Mouse (Mus musculus) ES-E14 (cell line): ENCODE data around the gene Mdm1. TPM values are rescaled to one million over a fixed set of nuclear protein-coding genes. Genes with fewer than 3 reads are reported as not detected.

Experiments used
- DNase-seq: peaks from one replicate; pipeline ENCODE4 v3.0.0-alpha.2; 2013; ENCODE audit warnings: low read depth, low spot score
- H3K27ac ChIP-seq: 2 replicates; pipeline ENCODE4 v1.5.1; 2012; ENCODE audit warnings: low read depth, mild to moderate bottlenecking, low read length, moderate library complexity, mixed read lengths; ENCODE audit not compliant: poor library complexity, insufficient read depth, severe bottlenecking
- H3K36me3 ChIP-seq: 2 replicates; pipeline ENCODE4 v1.6.1; 2012; ENCODE audit warnings: mild to moderate bottlenecking, low read length, moderate library complexity, mixed read lengths; ENCODE audit not compliant: control insufficient read depth, poor library complexity, insufficient read depth, severe bottlenecking
- H3K4me1 ChIP-seq, 2 experiments: fragments of 150-350 bp in 1 of 2; sonication (generic) in 1 of 2; 2 replicates each; pipeline ENCODE4 v1.6.1; 2012; ENCODE audit warnings: low read length in 2 of 2, mild to moderate bottlenecking in 1 of 2, mixed read lengths in 1 of 2; ENCODE audit not compliant: control insufficient read depth in 2 of 2, insufficient read depth in 2 of 2, poor library complexity in 1 of 2
- H3K4me3 ChIP-seq, 2 experiments: fragments of 150-350 bp in 1 of 2; sonication (generic) in 1 of 2; 2 replicates each; pipeline ENCODE4 v1.5.1; 2012; ENCODE audit warnings: low read length in 2 of 2, low read depth in 1 of 2, mild to moderate bottlenecking in 1 of 2, mixed read lengths in 1 of 2; ENCODE audit not compliant: insufficient read depth in 1 of 2, poor library complexity in 1 of 2, severe bottlenecking in 1 of 2
- H3K9ac ChIP-seq: 2 replicates; pipeline ENCODE4 v1.6.1; 2012; ENCODE audit warnings: low read depth, mild to moderate bottlenecking, low read length, mixed read lengths; ENCODE audit not compliant: poor library complexity, insufficient read depth, severe bottlenecking
- H3K9me3 ChIP-seq: fragments of 150-350 bp; sonication (generic); 2 replicates; pipeline ENCODE4 v1.6.1; 2012; ENCODE audit warnings: low read depth, mild to moderate bottlenecking, low read length; ENCODE audit not compliant: control insufficient read depth, insufficient read depth
- CHD2 ChIP-seq: IDR thresholded peaks from 2 replicates; pipeline ENCODE4 v1.6.1; 2014; ENCODE audit warnings: mild to moderate bottlenecking, low read depth, low read length, inconsistent platforms
- HCFC1 ChIP-seq: IDR thresholded peaks from 2 replicates; pipeline ENCODE4 v1.6.1; 2012; ENCODE audit warnings: low read length, inconsistent platforms, borderline replicate concordance; ENCODE audit not compliant: insufficient read depth
- MAFK ChIP-seq: IDR thresholded peaks from 2 replicates; pipeline ENCODE4 v1.6.1; 2014; ENCODE audit warnings: mild to moderate bottlenecking, low read depth, low read length, inconsistent platforms; ENCODE audit not compliant: insufficient read depth
- ZC3H11A ChIP-seq: IDR thresholded peaks from 2 replicates; pipeline ENCODE4 v1.6.1; 2012; ENCODE audit warnings: low read depth, mild to moderate bottlenecking, inconsistent platforms, low read length, borderline replicate concordance
- ZNF384 ChIP-seq: IDR thresholded peaks from 2 replicates; pipeline ENCODE4 v1.6.1; 2012; ENCODE audit warnings: low read depth, low read length, inconsistent platforms
- in situ Hi-C, 2 experiments: fragments of 600-800 bp; cut with MboI; formaldehyde crosslinking; loops; one replicate each; pipeline ENCODE4 v1.15.1; 2025; ENCODE audit warnings: low sequenced_read_pairs in 2 of 2, inconsistent platforms in 1 of 2; ENCODE audit not compliant: unreplicated experiment in 2 of 2
- total RNA-seq: library from RNA; depleted of rRNA; stranded (reverse); fragments of 300-350 nt; gene quantifications from 2 replicates; pipeline ENCODE4 v1.2.3, GENCODE M21; 2012; rRNA removed

Gene Mdm1
- total RNA-seq = 15.5 and 16.2 TPM in 2 replicates

GRCm38 (mm10) chr10:118141018-118141883, at the start of gene Mdm1:
TSS of gene Mdm1 (plus strand) at chr10:118141811.
- H3K27ac ChIP-seq = no peak within 1 kb of the TSS
- DNase-seq = peak; percentile 96
- H3K9ac ChIP-seq = peak within 1 kb of the TSS; percentile 69
- peaks cover 4% of the 10 kb centered on the region; the same call in 1 of the 2 replicates for H3K36me3 ChIP-seq
- peak within 1 kb of the TSS; percentile 84 to 86 for H3K4me3 ChIP-seq
- TF ChIP-seq HCFC1 (no peak), ZC3H11A (no peak), MAFK (no peak), ZNF384 (no peak), CHD2 (no peak)
- in situ Hi-C loops = no loop called here
- H3K4me1 ChIP-seq = peaks cover 0 to 9% of the 10 kb centered on the region in 2 experiments; a peak in 2 of 4 replicates
- H3K9me3 ChIP-seq = no peaks in the 10 kb centered on the region

- H3K9ac ChIP-seq = no peak overlapping the region
- no peaks in the 10 kb centered on the region for H3K36me3 ChIP-seq
- no peaks in the 10 kb centered on the region for H3K9me3 ChIP-seq
- no peaks in the 10 kb centered on the region for H3K4me1 ChIP-seq
- in situ Hi-C loops = no loop called here
- no peak for TF ChIP-seq ZC3H11A
- TF ChIP-seq HCFC1 = no peak
- TF ChIP-seq CHD2 = no peak
- TF ChIP-seq MAFK = no peak
- no peak for TF ChIP-seq ZNF384
- no peak overlapping the region for H3K4me3 ChIP-seq
- no peak overlapping the region for H3K27ac ChIP-seq
- no peak for DNase-seq
These were observed 48.9 kb upstream of the Mdm1 start for GRCm38 (mm10) chr10:118092745-118093144.

GRCm38 (mm10) chr10:118093728-118094127, 47.9 kb upstream of the Mdm1 start:
- no peaks in the 10 kb centered on the region for H3K36me3 ChIP-seq
- H3K4me3 ChIP-seq = no peak overlapping the region
- no peak for DNase-seq
- no peaks in the 10 kb centered on the region for H3K9me3 ChIP-seq
- TF ChIP-seq ZC3H11A (no peak), MAFK (no peak)
- in situ Hi-C loops = no loop called here
- H3K9ac ChIP-seq = no peak overlapping the region
- no peaks in the 10 kb centered on the region for H3K4me1 ChIP-seq
- H3K27ac ChIP-seq = no peak overlapping the region

GRCm38 (mm10) chr10:118094853-118095252, 46.8 kb upstream of the Mdm1 start:
- TF ChIP-seq MAFK (no peak), HCFC1 (no peak)
- H3K4me1 ChIP-seq = no peaks in the 10 kb centered on the region
- H3K4me3 ChIP-seq = no peak overlapping the region
- no peaks in the 10 kb centered on the region for H3K36me3 ChIP-seq
- no peaks in the 10 kb centered on the region for H3K9me3 ChIP-seq
- in situ Hi-C loops = no loop called here
- DNase-seq = no peak
- no peak overlapping the region for H3K27ac ChIP-seq
- no peak overlapping the region for H3K9ac ChIP-seq

GRCm38 (mm10) chr10:118096223-118096622, 45.4 kb upstream of the Mdm1 start:
- no peak overlapping the region for H3K27ac ChIP-seq
- no peak for DNase-seq
- H3K9ac ChIP-seq = no peak overlapping the region
- no peaks in the 10 kb centered on the region for H3K36me3 ChIP-seq
- no peaks in the 10 kb centered on the region; the same call in 1 of the 2 replicates for H3K9me3 ChIP-seq
- H3K4me3 ChIP-seq = no peak overlapping the region
- H3K4me1 ChIP-seq = no peaks in the 10 kb centered on the region
- in situ Hi-C loops = no loop called here
- TF ChIP-seq HCFC1 (no peak), ZNF384 (no peak), CHD2 (no peak), ZC3H11A (no peak), MAFK (no peak)
